Mouse (Mus musculus): ENCODE data around the gene P3h4. TPM values are rescaled to one million over a fixed set of nuclear protein-coding genes. Genes with fewer than 3 reads are reported as not detected.

Gene P3h4
- total and polyA plus RNA-seq, 3 experiments = 13.4 to 29.7 (median 16.8) TPM

DNA sequence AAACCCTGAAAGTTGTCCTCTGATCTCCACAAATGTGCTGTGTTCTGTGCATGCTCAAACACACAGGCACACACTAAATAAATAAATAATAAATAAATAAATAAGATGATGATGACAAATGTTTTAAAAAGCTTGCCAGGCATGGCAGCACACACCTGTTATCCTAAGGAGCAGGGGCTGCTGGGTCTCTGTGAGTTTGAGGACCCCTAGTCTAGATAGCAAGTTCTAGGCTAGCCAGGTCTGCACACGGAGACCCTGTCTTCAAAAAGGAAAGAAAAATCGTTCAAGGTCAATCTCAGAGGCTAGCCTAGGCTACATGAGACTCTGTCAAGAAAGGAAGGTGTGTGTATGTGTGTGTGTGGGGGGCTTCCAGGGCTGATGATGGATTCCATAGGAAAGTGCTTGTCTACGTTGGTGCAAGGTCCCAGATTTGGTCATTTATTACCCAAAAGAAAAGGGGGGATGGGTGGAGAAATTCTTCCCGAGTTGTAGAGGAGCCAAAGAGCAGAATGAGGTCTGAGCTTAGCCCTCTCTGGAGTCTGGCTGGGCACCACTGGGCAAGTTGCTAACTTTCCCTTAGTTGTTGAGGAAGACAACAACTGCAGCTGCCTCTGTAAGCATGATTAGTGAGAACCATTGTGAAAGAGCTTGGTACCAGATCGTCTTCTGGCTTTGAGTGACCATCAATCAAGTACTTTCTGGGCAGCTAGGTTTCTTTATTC, 20.1 kb downstream of the P3h4 start:
- H3K27ac ChIP-seq = peak overlapping the region; percentile 98
- 26% methylated on average over 5 of the region's 5 CpGs for WGBS
- H3K9ac ChIP-seq (ENCODE audit: low read depth, low read length) = peak overlapping the region; percentile 95
- intact Hi-C loops (cut with DNase I) = loop anchor here (5.0 to 10.0 kb wide), 2 partner anchors 570 to 668 kb away; no protein-coding TSS in a partner anchor
- H3K27me3 ChIP-seq (ENCODE audit: control insufficient read depth, insufficient read depth, low read length) = no peaks in the 10 kb centered on the region
- peaks cover 2% of the 10 kb centered on the region; the same call in 1 of the 2 replicates for H3K79me2 ChIP-seq (replicated peaks; ENCODE audit: control insufficient read depth, insufficient read depth, low read length)
- peaks cover 27% of the 10 kb centered on the region for H3K36me3 ChIP-seq (ENCODE audit: control insufficient read depth, insufficient read depth, low read length)
- peaks cover 46% of the 10 kb centered on the region for H3K4me1 ChIP-seq (ENCODE audit: control insufficient read depth, insufficient read depth, low read length)
- no peak for DNase-seq
- H3K4me3 ChIP-seq = peak overlapping the region; percentile 100
- TF ChIP-seq POLR2A (IDR thresholded peaks at IDR 0.05; ENCODE audit: insufficient read depth, low read depth, low read length) (no peak), CTCF (IDR thresholded peaks at IDR 0.05) (no peak), EP300 (IDR thresholded peaks at IDR 0.05; ENCODE audit: insufficient read depth, low read depth, low read length) (no peak)

DNA sequence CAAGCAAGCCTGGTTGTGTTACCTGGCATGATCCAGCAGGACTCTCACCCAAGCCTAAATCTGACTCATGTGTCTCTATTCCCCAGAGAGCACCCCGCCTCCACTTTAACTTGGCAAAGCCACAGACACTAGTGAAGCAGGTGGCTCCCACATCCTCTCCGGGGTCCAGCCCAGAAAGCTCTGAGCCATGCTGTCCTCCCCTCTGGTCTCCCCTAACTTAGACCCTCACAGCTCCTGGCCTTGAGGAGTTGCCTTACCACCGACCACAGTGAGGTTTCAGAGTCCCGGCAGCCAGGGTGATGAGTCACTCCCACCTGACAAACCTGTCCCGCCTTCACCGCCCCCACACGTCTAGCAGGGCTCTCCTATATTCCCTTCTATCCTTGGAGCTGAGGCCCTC, 20.9 kb downstream of the P3h4 start:
- Histone ChIP-seq H3K27ac (peak overlapping the region; percentile 98), H3K27me3 (ENCODE audit: control insufficient read depth, insufficient read depth, low read length) (no peaks in the 10 kb centered on the region), H3K4me3 (peak overlapping the region; percentile 100), H3K79me2 (replicated peaks; ENCODE audit: control insufficient read depth, insufficient read depth, low read length) (peaks cover 2% of the 10 kb centered on the region; the same call in 1 of the 2 replicates), H3K9ac (ENCODE audit: low read depth, low read length) (peak overlapping the region; percentile 13; the same call in 1 of the 2 replicates), H3K4me1 (ENCODE audit: control insufficient read depth, insufficient read depth, low read length) (peaks cover 49% of the 10 kb centered on the region), H3K36me3 (ENCODE audit: control insufficient read depth, insufficient read depth, low read length) (peaks cover 33% of the 10 kb centered on the region)
- intact Hi-C loops (cut with DNase I) = loop anchor here (10.0 kb wide), 1 partner anchor 571 kb away; no protein-coding TSS in a partner anchor
- TF ChIP-seq EP300 (IDR thresholded peaks at IDR 0.05; ENCODE audit: insufficient read depth, low read depth, low read length) (no peak), POLR2A (IDR thresholded peaks at IDR 0.05; ENCODE audit: insufficient read depth, low read depth, low read length) (no peak), CTCF (IDR thresholded peaks at IDR 0.05) (no peak)
- DNase-seq = peak; percentile 64 to 67
- 22% methylated on average over 7 of the region's 7 CpGs for WGBS

DNA sequence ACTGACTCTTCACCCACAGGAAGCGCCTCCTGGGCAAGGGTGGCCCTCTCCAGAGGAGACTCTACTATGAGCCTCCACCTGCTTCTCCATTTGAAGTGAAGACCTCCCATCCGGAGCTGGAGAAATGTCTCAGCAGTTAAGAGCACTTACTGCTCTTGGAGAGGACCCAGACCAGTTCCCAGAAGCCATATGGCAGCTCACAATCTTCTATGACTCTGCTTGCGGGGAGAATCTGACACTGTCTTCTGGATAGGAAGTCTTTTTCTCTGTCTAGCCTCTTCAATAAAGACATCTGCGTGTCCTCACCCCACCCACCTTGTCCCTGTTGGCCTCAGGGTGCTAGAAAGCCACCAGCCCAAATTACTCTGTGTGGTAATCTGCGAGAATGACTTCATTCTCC, 21.7 kb downstream of the P3h4 start:
- 24% methylated on average over 5 of the region's 5 CpGs for WGBS
- peaks cover 2% of the 10 kb centered on the region; the same call in 1 of the 2 replicates for H3K79me2 ChIP-seq (replicated peaks; ENCODE audit: control insufficient read depth, insufficient read depth, low read length)
- H3K27me3 ChIP-seq (ENCODE audit: control insufficient read depth, insufficient read depth, low read length) = no peaks in the 10 kb centered on the region
- peaks cover 33% of the 10 kb centered on the region for H3K36me3 ChIP-seq (ENCODE audit: control insufficient read depth, insufficient read depth, low read length)
- H3K9ac ChIP-seq (ENCODE audit: low read depth, low read length) = no peak overlapping the region
- TF ChIP-seq CTCF (IDR thresholded peaks at IDR 0.05) = no peak
- no peak for TF ChIP-seq EP300 (IDR thresholded peaks at IDR 0.05; ENCODE audit: insufficient read depth, low read depth, low read length)
- no peak for TF ChIP-seq POLR2A (IDR thresholded peaks at IDR 0.05; ENCODE audit: insufficient read depth, low read depth, low read length)
- no peak for DNase-seq
- peak overlapping the region; percentile 100 for H3K4me3 ChIP-seq
- H3K4me1 ChIP-seq (ENCODE audit: control insufficient read depth, insufficient read depth, low read length) = peaks cover 51% of the 10 kb centered on the region
- peak overlapping the region; percentile 98 for H3K27ac ChIP-seq
- intact Hi-C loops (cut with DNase I) = loop anchor here (10.0 kb wide), 1 partner anchor 572 kb away; no protein-coding TSS in a partner anchor

GRCm38 (mm10) chr11:100391884-100392345, 22.7 kb downstream of the P3h4 start:
- DNase-seq = no peak
- peak overlapping the region; percentile 98 for H3K27ac ChIP-seq
- no peaks in the 10 kb centered on the region for H3K27me3 ChIP-seq (ENCODE audit: control insufficient read depth, insufficient read depth, low read length)
- 0 out of 2 replicates have a peak overlapping the region, but pooled peaks have one; percentile 11 for H3K4me3 ChIP-seq
- intact Hi-C loops (cut with DNase I) = loop anchor here (10.0 kb wide), 1 partner anchor 573 kb away; no protein-coding TSS in a partner anchor
- H3K4me1 ChIP-seq (ENCODE audit: control insufficient read depth, insufficient read depth, low read length) = peaks cover 60% of the 10 kb centered on the region
- H3K79me2 ChIP-seq (replicated peaks; ENCODE audit: control insufficient read depth, insufficient read depth, low read length) = peaks cover 7% of the 10 kb centered on the region
- H3K36me3 ChIP-seq (ENCODE audit: control insufficient read depth, insufficient read depth, low read length) = peaks cover 39% of the 10 kb centered on the region
- H3K9ac ChIP-seq (ENCODE audit: low read depth, low read length) = no peak overlapping the region
- TF ChIP-seq EP300 (IDR thresholded peaks at IDR 0.05; ENCODE audit: insufficient read depth, low read depth, low read length) (no peak), POLR2A (IDR thresholded peaks at IDR 0.05; ENCODE audit: insufficient read depth, low read depth, low read length) (no peak), CTCF (IDR thresholded peaks at IDR 0.05) (no peak)
- 67% methylated on average over 7 of the region's 7 CpGs for WGBS

DNA sequence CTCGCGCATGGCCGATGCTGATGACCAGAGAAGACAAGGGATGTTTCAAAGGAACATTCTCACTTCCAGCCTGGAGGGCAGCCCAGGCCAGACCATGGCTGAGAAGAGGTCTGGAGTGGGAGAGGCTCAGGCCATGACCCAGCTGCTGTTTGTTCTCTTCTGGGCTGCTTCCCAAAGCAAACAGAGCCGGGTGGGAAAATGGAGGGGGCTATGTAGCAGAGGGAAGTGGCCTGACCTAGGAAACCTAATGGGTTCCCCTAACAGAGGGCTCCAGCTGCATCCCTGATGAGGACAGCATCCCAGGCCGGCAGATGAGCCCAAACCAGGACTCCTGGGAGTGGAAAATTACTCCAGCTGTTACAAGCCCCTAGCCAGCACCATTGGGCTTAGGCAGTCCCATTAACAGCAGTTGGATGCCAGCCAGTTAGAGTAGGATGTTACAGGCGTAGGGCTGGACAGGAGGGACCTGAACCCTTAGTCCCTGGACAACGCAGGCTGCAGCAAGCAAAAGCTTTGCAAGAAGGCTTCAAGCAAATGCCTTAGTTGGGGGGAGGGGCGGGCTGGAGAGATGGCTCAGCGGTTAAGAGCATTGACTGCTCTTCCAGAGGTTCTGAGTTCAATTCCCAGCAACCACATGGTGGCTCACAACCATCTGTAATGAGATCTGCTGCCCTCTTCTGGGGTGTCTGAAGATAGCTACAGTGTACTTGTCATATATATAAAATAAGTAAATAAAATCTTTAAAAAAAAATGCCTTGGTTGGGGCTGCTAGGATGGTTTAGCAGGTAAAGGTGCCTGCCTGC, 23.4 kb downstream of the P3h4 start:
- Histone ChIP-seq H3K4me1 (ENCODE audit: control insufficient read depth, insufficient read depth, low read length) (peaks cover 66% of the 10 kb centered on the region), H3K36me3 (ENCODE audit: control insufficient read depth, insufficient read depth, low read length) (peaks cover 43% of the 10 kb centered on the region), H3K79me2 (replicated peaks; ENCODE audit: control insufficient read depth, insufficient read depth, low read length) (peaks cover 7% of the 10 kb centered on the region), H3K9ac (ENCODE audit: low read depth, low read length) (peak overlapping the region; percentile 9; the same call in 1 of the 2 replicates), H3K27me3 (ENCODE audit: control insufficient read depth, insufficient read depth, low read length) (no peaks in the 10 kb centered on the region), H3K4me3 (0 out of 2 replicates have a peak overlapping the region, but pooled peaks have one; percentile 11), H3K27ac (peak overlapping the region; percentile 98)
- intact Hi-C loops (cut with DNase I) = loop anchor here (10.0 kb wide), 1 partner anchor 574 kb away; no protein-coding TSS in a partner anchor
- peak; percentile 87 to 93 for DNase-seq
- 14% methylated on average over 9 of the region's 9 CpGs for WGBS
- TF ChIP-seq CTCF (IDR thresholded peaks at IDR 0.05) (peak; percentile 63), EP300 (IDR thresholded peaks at IDR 0.05; ENCODE audit: insufficient read depth, low read depth, low read length) (peak; percentile 98), POLR2A (IDR thresholded peaks at IDR 0.05; ENCODE audit: insufficient read depth, low read depth, low read length) (peak; percentile 20; the same call in 1 of the 2 replicates)

Data from heart, adult 2 months (tissue).